12 mouse cellular contexts compared by ENCODE assay signal in genomic region chr8:88619513-88619912, GRCm38 (mm10). TPM values are rescaled to one million over a fixed set of nuclear protein-coding genes. Genes with fewer than 3 reads are reported as not detected.
A peak's percentile ranks its signal among the peaks of the same experiment; 100 is the strongest.
DNase-seq lines count a peak whose midpoint lies in the region; ATAC-seq and TF ChIP-seq lines count a peak whose summit lies in the region.
"Had no signal": no experiment of that assay in that cellular context is flagged by ENCODE, and none has a peak within 500 bp of the region (broad histone marks: within the 10 kb centered on the region; RNA-seq: fewer than 3 reads in every experiment).

No protein-coding gene starts in this region.

- TF ChIP-seq CTCF in hindbrain, postnatal 0 days (IDR thresholded peaks at IDR 0.05; ENCODE audit: low read depth) = peak; percentile 60
- peak; percentile 38; the same call in 1 of the 2 replicates for TF ChIP-seq CTCF in bone marrow, adult 2 months (IDR thresholded peaks at IDR 0.05; ENCODE audit: control insufficient read depth, insufficient read depth, low read length)

- ATAC-seq in hindbrain, postnatal 0 days = no peak
- no peak for ATAC-seq in hindbrain, embryonic 14.5 days (ENCODE audit: low FRiP score)

- 0 out of 2 replicates have a peak, but pooled peaks cover 3% of the 10 kb centered on the region for H3K4me1 ChIP-seq in hindbrain, postnatal 0 days (ENCODE audit: insufficient read depth, low read length)
- H3K4me1 ChIP-seq in hindbrain, embryonic 14.5 days (replicated peaks; ENCODE audit: control insufficient read depth, insufficient read depth, low read length) = no peaks in the 10 kb centered on the region
- no peaks in the 10 kb centered on the region; the same call in 1 of the 2 replicates for H3K4me1 ChIP-seq in bone marrow, adult 2 months (ENCODE audit: control insufficient read depth, insufficient read depth, low read length)

- H3K36me3 ChIP-seq in hindbrain, postnatal 0 days (ENCODE audit: insufficient read depth, low read length) = no peaks in the 10 kb centered on the region
- H3K36me3 ChIP-seq in hindbrain, embryonic 14.5 days (replicated peaks; ENCODE audit: control insufficient read depth, insufficient read depth) = no peaks in the 10 kb centered on the region
- H3K36me3 ChIP-seq: heart, embryonic 15.5 days; lung, embryonic 15.5 days had no signal

- intact Hi-C loops in left cerebral cortex, postnatal 10 days (cut with DNase I) = no loop called here

- no peak overlapping the region for H3K4me3 ChIP-seq in hindbrain, postnatal 0 days (ENCODE audit: low read length)
- H3K4me3 ChIP-seq in hindbrain, embryonic 14.5 days (replicated peaks; ENCODE audit: low read length) = no peak overlapping the region
- no peak overlapping the region for H3K4me3 ChIP-seq in bone marrow, adult 2 months (replicated peaks; ENCODE audit: control insufficient read depth, low read depth, low read length)
- H3K4me3 ChIP-seq: heart, embryonic 15.5 days; lung, embryonic 15.5 days had no signal

- H3K9ac ChIP-seq in hindbrain, postnatal 0 days (replicated peaks; ENCODE audit: low read length) = no peak overlapping the region
- no peak overlapping the region for H3K9ac ChIP-seq in hindbrain, embryonic 14.5 days
- H3K9ac ChIP-seq: heart, embryonic 15.5 days; lung, embryonic 15.5 days had no signal

- H3K9me3 ChIP-seq in hindbrain, postnatal 0 days (ENCODE audit: low read length) = no peaks in the 10 kb centered on the region
- H3K9me3 ChIP-seq in hindbrain, embryonic 14.5 days (ENCODE audit: control insufficient read depth, low read length) = no peaks in the 10 kb centered on the region
- H3K9me3 ChIP-seq: heart, embryonic 15.5 days; lung, embryonic 15.5 days had no signal

- no peak overlapping the region for H3K27ac ChIP-seq in hindbrain, postnatal 0 days
- no peak overlapping the region for H3K27ac ChIP-seq in hindbrain, embryonic 14.5 days
- no peak overlapping the region for H3K27ac ChIP-seq in bone marrow, adult 2 months (ENCODE audit: control insufficient read depth, insufficient read depth, low read depth, low read length, poor library complexity)
- H3K27ac ChIP-seq: heart, embryonic 15.5 days; lung, embryonic 15.5 days had no signal

- DNase-seq in hindbrain, postnatal 0 days (ENCODE audit: low spot score) = no peak
- no peak for DNase-seq in hindbrain, embryonic 14.5 days (ENCODE audit: low spot score)
- DNase-seq in testis, postnatal 10 days (ENCODE audit: low spot score) = peak; percentile 58
- DNase-seq in testis, postnatal 14 days (ENCODE audit: low spot score) = no peak
- DNase-seq in thymus, postnatal 4 days = peak; percentile 72
- no peak for DNase-seq in left cerebral cortex, postnatal 10 days (ENCODE audit: extremely low spot score in 1 of 2, low spot score in 2 of 2)
- DNase-seq in urinary bladder, postnatal 14 days (ENCODE audit: low spot score) = no peak
- DNase-seq: cerebellum, postnatal 36 days; kidney, adult 18-20 months had no signal

- no peak overlapping the region for H3K4me2 ChIP-seq in hindbrain, postnatal 0 days (ENCODE audit: low read depth, low read length)
- no peak overlapping the region for H3K4me2 ChIP-seq in hindbrain, embryonic 14.5 days (replicated peaks)
- H3K4me2 ChIP-seq: heart, embryonic 15.5 days; lung, embryonic 15.5 days had no signal

- no peaks in the 10 kb centered on the region; the same call in 1 of the 2 replicates for H3K27me3 ChIP-seq in hindbrain, postnatal 0 days (ENCODE audit: insufficient read depth, low read length)
- H3K27me3 ChIP-seq in hindbrain, embryonic 14.5 days (ENCODE audit: control insufficient read depth, insufficient read depth, low read length) = 0 out of 2 replicates have a peak, but pooled peaks cover 5% of the 10 kb centered on the region

- 82% methylated on average over 3 of the region's 3 CpGs for WGBS in hindbrain, postnatal 0 days
- WGBS in hindbrain, embryonic 14.5 days = 84% methylated on average over 3 of the region's 3 CpGs
- 61% methylated on average over 3 of the region's 3 CpGs for WGBS in bone marrow, adult 2 months

- TF ChIP-seq POLR2A in bone marrow, adult 2 months (IDR thresholded peaks at IDR 0.05; ENCODE audit: borderline replicate concordance, control insufficient read depth, low read depth, low read length) = no peak

RNA-seq across cellular contexts. Expression of gene Snx20, which starts 16.4 kb away (rescaled TPM):
- total RNA-seq in hindbrain, postnatal 0 days (2014; rRNA removed) = 0.47 and 1.1 TPM in 2 replicates
- polyA plus RNA-seq in hindbrain, postnatal 0 days (2015; fragmentation: Nextera tagmentation; extraction: Ambion mirVana) = 2.2 TPM in 2 replicates
- 1.4 and 1.7 TPM in 2 replicates for polyA plus RNA-seq in hindbrain, embryonic 14.5 days (2014; fragmentation: Nextera tagmentation; extraction: Ambion mirVana)
- 7.9 and 18.6 TPM in 2 replicates for polyA plus RNA-seq in bone marrow, adult 2 months (2011; ENCODE audit: insufficient read depth, insufficient read length, low replicate concordance, missing spikeins)
- 1 to 10 TPM; 1.4 to 1.6 TPM for total RNA-seq in left cerebral cortex, postnatal 10 days (2021)

RNA-seq across cellular contexts. Expression of gene Nod2, which starts 27.6 kb away (rescaled TPM):
- 0.32 and 1.7 TPM in 2 replicates for total RNA-seq in hindbrain, postnatal 0 days (2014; rRNA removed)
- 0.05 TPM in 1 of 2 replicates, not detected in the other for polyA plus RNA-seq in hindbrain, postnatal 0 days (2015; fragmentation: Nextera tagmentation; extraction: Ambion mirVana)
- 0.07 and 0.10 TPM in 2 replicates for polyA plus RNA-seq in hindbrain, embryonic 14.5 days (2014; fragmentation: Nextera tagmentation; extraction: Ambion mirVana)
- 2.6 TPM in 1 of 2 replicates, not detected in the other for polyA plus RNA-seq in bone marrow, adult 2 months (2011; ENCODE audit: insufficient read depth, insufficient read length, low replicate concordance, missing spikeins)
- under 1 TPM; 0.61 to 0.97 TPM for total RNA-seq in left cerebral cortex, postnatal 10 days (2021)

Comparison
In these comparisons a context has a peak if more than half of its experiments do, and no peak if none do; other contexts are left out.
1. DNase-seq: peak in testis, postnatal 10 days (single experiment) and thymus, postnatal 4 days (single experiment); none in hindbrain, postnatal 0 days (single experiment), hindbrain, embryonic 14.5 days (single experiment), testis, postnatal 14 days (single experiment), left cerebral cortex, postnatal 10 days (0 of 2) and urinary bladder, postnatal 14 days (single experiment).